Mouse (Mus musculus): Measurements from ENCODE around the gene Etnk1. TPM values are rescaled to one million over a fixed set of nuclear protein-coding genes. Genes with fewer than 3 reads are reported as not detected.
"Not testable (repeated sequence)": the region's sequence is repeated elsewhere in the genome, so short reads cannot be mapped to it uniquely, and the experiment has no call there.

The Etnk1 gene
- polyA plus RNA-seq, 1 experiment from 2014 or later, result 20.0 TPM

- Histone ChIP-seq H3K9me3 (ENCODE audit: control insufficient read depth, low read length) (no peaks in the 10 kb centered on the region), H3K9ac (ENCODE audit: low read depth, low read length) (no peak overlapping the region), H3K27ac (ENCODE audit: low read depth, low read length) (no peak overlapping the region), H3K4me2 (no peak overlapping the region), H3K36me3 (ENCODE audit: control insufficient read depth, insufficient read depth, low read length) (peaks cover 7% of the 10 kb centered on the region), H3K27me3 (replicated peaks; ENCODE audit: control insufficient read depth, insufficient read depth, low read length) (no peaks in the 10 kb centered on the region), H3K4me1 (replicated peaks; ENCODE audit: control insufficient read depth, insufficient read depth, low read length) (peaks cover 18% of the 10 kb centered on the region), H3K4me3 (ENCODE audit: low read depth, low read length) (no peak overlapping the region)
- 91% methylated on average over 8 of the region's 8 CpGs for WGBS
- DNase-seq (ENCODE audit: low spot score) (no peak), ATAC-seq (replicated peaks; ENCODE audit: low FRiP score) (no peak)
Measured at GRCm38 (mm10) chr6:143171066-143171465, 4.0 kb downstream of the Etnk1 start.

- no peaks in the 10 kb centered on the region for H3K27me3 ChIP-seq (replicated peaks; ENCODE audit: control insufficient read depth, insufficient read depth, low read length)
- WGBS, result 71% methylated on average over 11 of the region's 11 CpGs
- no peak for ATAC-seq (replicated peaks; ENCODE audit: low FRiP score)
- H3K9ac ChIP-seq (ENCODE audit: low read depth, low read length), result no peak overlapping the region
- no peak overlapping the region for H3K4me3 ChIP-seq (ENCODE audit: low read depth, low read length)
- H3K9me3 ChIP-seq (ENCODE audit: control insufficient read depth, low read length), result no peaks in the 10 kb centered on the region
- H3K27ac ChIP-seq (ENCODE audit: low read depth, low read length), result no peak overlapping the region; the same call in 1 of the 2 replicates
- no peak for DNase-seq (ENCODE audit: low spot score)
- H3K36me3 ChIP-seq (ENCODE audit: control insufficient read depth, insufficient read depth, low read length), result peaks cover 7% of the 10 kb centered on the region
- peaks cover 15% of the 10 kb centered on the region for H3K4me1 ChIP-seq (replicated peaks; ENCODE audit: control insufficient read depth, insufficient read depth, low read length)
- H3K4me2 ChIP-seq, result no peak overlapping the region
Measured at GRCm38 (mm10) chr6:143171781-143172465, 4.9 kb downstream of the Etnk1 start.

GRCm38 (mm10) chr6:143172683-143173082 lies 5.7 kb downstream of the Etnk1 start:
- not testable (repeated sequence) for H3K4me2 ChIP-seq; H3K36me3 ChIP-seq (ENCODE audit: control insufficient read depth, insufficient read depth, low read length); H3K9ac ChIP-seq (ENCODE audit: low read depth, low read length); DNase-seq (ENCODE audit: low spot score); H3K27ac ChIP-seq (ENCODE audit: low read depth, low read length); H3K9me3 ChIP-seq (ENCODE audit: control insufficient read depth, low read length); H3K4me3 ChIP-seq (ENCODE audit: low read depth, low read length); ATAC-seq (replicated peaks; ENCODE audit: low FRiP score); H3K27me3 ChIP-seq (replicated peaks; ENCODE audit: control insufficient read depth, insufficient read depth, low read length)
- WGBS, result 89% methylated on average over 4 of the region's 4 CpGs
- H3K4me1 ChIP-seq (replicated peaks; ENCODE audit: control insufficient read depth, insufficient read depth, low read length), result peaks cover 15% of the 10 kb centered on the region

- ATAC-seq (replicated peaks; ENCODE audit: low FRiP score), result no peak
- WGBS, result 97% methylated on average over 4 of the region's 4 CpGs
- H3K4me2 ChIP-seq, result no peak overlapping the region
Measured at GRCm38 (mm10) chr6:143174226-143174625, 7.2 kb downstream of the Etnk1 start.

GRCm38 (mm10) chr6:143174906-143175656 lies 8.1 kb downstream of the Etnk1 start:
- DNase-seq (ENCODE audit: low spot score) (no peak), ATAC-seq (replicated peaks; ENCODE audit: low FRiP score) (peak; percentile 13; the same call in 1 of the 2 replicates)
- H3K9ac ChIP-seq (ENCODE audit: low read depth, low read length), result no peak overlapping the region
- peaks cover 12% of the 10 kb centered on the region for H3K36me3 ChIP-seq (ENCODE audit: control insufficient read depth, insufficient read depth, low read length)
- WGBS, result 41% methylated on average over 3 of the region's 3 CpGs
- H3K4me3 ChIP-seq (ENCODE audit: low read depth, low read length), result no peak overlapping the region
- H3K9me3 ChIP-seq (ENCODE audit: control insufficient read depth, low read length), result no peaks in the 10 kb centered on the region
- H3K4me2 ChIP-seq, result no peak overlapping the region
- H3K27me3 ChIP-seq (replicated peaks; ENCODE audit: control insufficient read depth, insufficient read depth, low read length), result no peaks in the 10 kb centered on the region
- no peaks in the 10 kb centered on the region; the same call in 1 of the 2 replicates for H3K4me1 ChIP-seq (replicated peaks; ENCODE audit: control insufficient read depth, insufficient read depth, low read length)
- no peak overlapping the region for H3K27ac ChIP-seq (ENCODE audit: low read depth, low read length)

More at GRCm38 (mm10) chr6:143174226-143174625, 7.2 kb downstream of the Etnk1 start:
- no peak for DNase-seq (ENCODE audit: low spot score)
- Histone ChIP-seq H3K9ac (ENCODE audit: low read depth, low read length) (no peak overlapping the region), H3K4me3 (ENCODE audit: low read depth, low read length) (no peak overlapping the region), H3K9me3 (ENCODE audit: control insufficient read depth, low read length) (no peaks in the 10 kb centered on the region), H3K27ac (ENCODE audit: low read depth, low read length) (no peak overlapping the region), H3K27me3 (replicated peaks; ENCODE audit: control insufficient read depth, insufficient read depth, low read length) (no peaks in the 10 kb centered on the region), H3K36me3 (ENCODE audit: control insufficient read depth, insufficient read depth, low read length) (peaks cover 10% of the 10 kb centered on the region), H3K4me1 (replicated peaks; ENCODE audit: control insufficient read depth, insufficient read depth, low read length) (peaks cover 6% of the 10 kb centered on the region)

- Histone ChIP-seq H3K4me2 (no peak overlapping the region), H3K27ac (ENCODE audit: low read depth, low read length) (no peak overlapping the region), H3K4me1 (replicated peaks; ENCODE audit: control insufficient read depth, insufficient read depth, low read length) (no peaks in the 10 kb centered on the region; the same call in 1 of the 2 replicates), H3K9me3 (ENCODE audit: control insufficient read depth, low read length) (no peaks in the 10 kb centered on the region), H3K4me3 (ENCODE audit: low read depth, low read length) (no peak overlapping the region), H3K27me3 (replicated peaks; ENCODE audit: control insufficient read depth, insufficient read depth, low read length) (no peaks in the 10 kb centered on the region), H3K36me3 (ENCODE audit: control insufficient read depth, insufficient read depth, low read length) (peaks cover 14% of the 10 kb centered on the region), H3K9ac (ENCODE audit: low read depth, low read length) (no peak overlapping the region)
- WGBS, result 92% methylated on average over 9 of the region's 9 CpGs
- DNase-seq (ENCODE audit: low spot score), result no peak
- no peak for ATAC-seq (replicated peaks; ENCODE audit: low FRiP score)
Measured at GRCm38 (mm10) chr6:143176076-143176475, 9.1 kb downstream of the Etnk1 start.

- Histone ChIP-seq H3K9me3 (ENCODE audit: control insufficient read depth, low read length) (no peaks in the 10 kb centered on the region), H3K27me3 (replicated peaks; ENCODE audit: control insufficient read depth, insufficient read depth, low read length) (no peaks in the 10 kb centered on the region), H3K27ac (ENCODE audit: low read depth, low read length) (no peak overlapping the region), H3K36me3 (ENCODE audit: control insufficient read depth, insufficient read depth, low read length) (peaks cover 11% of the 10 kb centered on the region), H3K4me2 (no peak overlapping the region), H3K4me1 (replicated peaks; ENCODE audit: control insufficient read depth, insufficient read depth, low read length) (no peaks in the 10 kb centered on the region; the same call in 1 of the 2 replicates), H3K4me3 (ENCODE audit: low read depth, low read length) (no peak overlapping the region), H3K9ac (ENCODE audit: low read depth, low read length) (no peak overlapping the region)
- DNase-seq (ENCODE audit: low spot score) (no peak), ATAC-seq (replicated peaks; ENCODE audit: low FRiP score) (no peak)
- 83% methylated on average over 9 of the region's 9 CpGs for WGBS
Measured at GRCm38 (mm10) chr6:143176591-143176990, 9.6 kb downstream of the Etnk1 start.

GRCm38 (mm10) chr6:143179181-143179580 lies 12.2 kb downstream of the Etnk1 start:
- 80% methylated on average over 4 of the region's 4 CpGs for WGBS

More at GRCm38 (mm10) chr6:143179181-143179580, 12.2 kb downstream of the Etnk1 start:
- DNase-seq (ENCODE audit: low spot score), result no peak
- H3K4me3 ChIP-seq (ENCODE audit: low read depth, low read length), result no peak overlapping the region
- no peak overlapping the region for H3K4me2 ChIP-seq
- no peak for ATAC-seq (replicated peaks; ENCODE audit: low FRiP score)
- H3K36me3 ChIP-seq (ENCODE audit: control insufficient read depth, insufficient read depth, low read length), result peaks cover 10% of the 10 kb centered on the region; the same call in 1 of the 2 replicates
- no peak overlapping the region for H3K9ac ChIP-seq (ENCODE audit: low read depth, low read length)
- H3K9me3 ChIP-seq (ENCODE audit: control insufficient read depth, low read length), result no peaks in the 10 kb centered on the region
- no peaks in the 10 kb centered on the region for H3K27me3 ChIP-seq (replicated peaks; ENCODE audit: control insufficient read depth, insufficient read depth, low read length)
- H3K27ac ChIP-seq (ENCODE audit: low read depth, low read length), result no peak overlapping the region
- H3K4me1 ChIP-seq (replicated peaks; ENCODE audit: control insufficient read depth, insufficient read depth, low read length), result no peaks in the 10 kb centered on the region

All from liver, embryonic 11.5 days (tissue).